Mouse (Mus musculus) adrenal gland, postnatal 36 days (tissue): ENCODE measurements around the gene Cox17. TPM values are rescaled to one million over a fixed set of nuclear protein-coding genes. Genes with fewer than 3 reads are reported as not detected.
"Not testable (repeated sequence)": the region's sequence is repeated elsewhere in the genome, so short reads cannot be mapped to it uniquely, and the experiment has no call there.

Experiments used
- DNase-seq, 2 experiments: peaks; one replicate each; pipeline ENCODE4 v3.0.0; 2021; ENCODE audit warnings: mixed read lengths in 1 of 2
- long read RNA-seq, 2 experiments: library from polyadenylated mRNA; stranded (forward); transcript quantifications; one replicate each; pipeline ENCODE4 v2.0.0; 2021; ENCODE audit warnings: borderline sequencing depth in 2 of 2
- total RNA-seq, 2 experiments: library from RNA; stranded (reverse); gene quantifications; 2 replicates each; pipeline ENCODE4 v1.2.3; 2021

Cox17 gene
- total RNA-seq: 100 to 1,000 TPM; 288 to 296 TPM
- long read RNA-seq, experiment 1, transcript Cox17-204 (2 exons, 2,396 nt): minor isoform, 79 of 493 reads
- long read RNA-seq, experiment 1, transcript Cox17-201 (3 exons, 444 nt): major isoform, 390 of 493 reads
- long read RNA-seq, experiment 1, partial matches to known transcripts: 1 of 493 reads
- long read RNA-seq, experiment 1, other reads (novel, unspliced or antisense): 22 of 493 reads
- long read RNA-seq, experiment 2, transcript Cox17-201 (3 exons, 444 nt): major isoform, 207 of 229 reads
- long read RNA-seq, experiment 2, transcript Cox17-204 (2 exons, 2,396 nt): minor isoform, 15 of 229 reads
- long read RNA-seq, experiment 2, partial matches to known transcripts: 0 of 229 reads
- long read RNA-seq, experiment 2, other reads (novel, unspliced or antisense): 6 of 229 reads

DNA sequence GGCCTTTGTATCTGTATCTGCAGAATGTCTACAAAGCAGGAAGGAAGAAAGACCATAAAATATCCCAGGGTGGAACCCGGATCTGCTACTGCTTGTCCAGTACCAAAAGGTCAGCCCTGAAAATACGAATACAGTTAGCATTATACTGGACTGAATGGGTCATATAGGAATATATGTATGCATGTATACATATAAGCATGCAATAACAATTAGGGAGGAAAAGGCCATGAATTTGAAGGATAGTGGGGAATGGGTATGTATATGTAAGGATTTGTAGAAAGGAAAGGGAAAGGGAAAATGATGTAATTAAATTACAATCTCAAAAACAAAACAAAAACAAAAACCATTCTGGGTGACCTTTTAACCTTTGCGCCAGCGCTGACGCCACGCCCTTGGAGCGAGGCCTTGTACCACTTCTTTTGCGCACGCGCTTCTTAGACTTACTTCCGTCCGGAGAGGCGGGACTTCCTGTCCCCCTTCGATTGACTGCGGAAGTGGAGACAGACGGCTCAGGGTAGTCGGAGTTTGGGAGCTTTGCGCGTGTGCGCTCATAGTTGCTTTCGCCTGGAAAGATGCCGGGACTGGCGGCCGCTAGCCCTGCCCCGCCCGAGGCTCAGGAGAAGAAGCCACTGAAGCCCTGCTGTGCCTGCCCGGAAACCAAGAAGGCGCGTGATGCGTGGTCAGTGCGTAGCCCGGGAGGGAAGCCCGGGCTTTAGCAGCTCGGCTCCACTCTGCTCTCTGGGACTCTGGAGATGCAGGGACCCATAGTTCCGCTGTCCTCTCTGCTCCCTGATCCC lies at the start of gene Cox17, which contains the start of gene Gm21987:
TSS of gene Cox17 (plus strand) at position 463 of the 797 bp plus-strand sequence.
TSS of gene Gm21987 (plus strand) at position 512 of the 797 bp plus-strand sequence.
- peak; percentile 92 to 93 for DNase-seq

- no peak for DNase-seq
These were observed 48.4 kb upstream of the Cox17 start for GRCm38 (mm10) chr16:38298410-38298809.

DNA sequence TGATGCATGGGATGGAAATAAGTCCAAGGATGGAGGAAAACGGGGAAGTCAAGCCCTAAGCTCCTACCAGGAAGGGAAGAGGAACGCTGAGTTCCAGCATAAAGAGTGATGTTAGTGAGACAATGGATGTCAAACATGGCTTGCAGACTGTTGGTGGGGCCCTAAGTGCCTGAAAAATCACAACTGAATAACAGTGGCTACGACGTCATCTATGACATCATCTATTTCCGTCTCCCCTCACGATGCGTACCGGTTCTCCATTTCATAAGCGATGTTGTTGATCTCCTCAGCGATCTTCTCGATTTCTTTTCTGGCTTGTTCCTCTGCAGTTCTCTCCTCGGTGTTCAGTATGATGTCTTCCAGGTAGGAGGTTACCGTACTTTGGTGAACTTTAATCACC lies 44.4 kb upstream of the Cox17 start:
- no peak for DNase-seq

- peak; percentile 64 to 78 for DNase-seq
These were observed 42.2 kb upstream of the Cox17 start for GRCm38 (mm10) chr16:38304460-38305194.

DNA sequence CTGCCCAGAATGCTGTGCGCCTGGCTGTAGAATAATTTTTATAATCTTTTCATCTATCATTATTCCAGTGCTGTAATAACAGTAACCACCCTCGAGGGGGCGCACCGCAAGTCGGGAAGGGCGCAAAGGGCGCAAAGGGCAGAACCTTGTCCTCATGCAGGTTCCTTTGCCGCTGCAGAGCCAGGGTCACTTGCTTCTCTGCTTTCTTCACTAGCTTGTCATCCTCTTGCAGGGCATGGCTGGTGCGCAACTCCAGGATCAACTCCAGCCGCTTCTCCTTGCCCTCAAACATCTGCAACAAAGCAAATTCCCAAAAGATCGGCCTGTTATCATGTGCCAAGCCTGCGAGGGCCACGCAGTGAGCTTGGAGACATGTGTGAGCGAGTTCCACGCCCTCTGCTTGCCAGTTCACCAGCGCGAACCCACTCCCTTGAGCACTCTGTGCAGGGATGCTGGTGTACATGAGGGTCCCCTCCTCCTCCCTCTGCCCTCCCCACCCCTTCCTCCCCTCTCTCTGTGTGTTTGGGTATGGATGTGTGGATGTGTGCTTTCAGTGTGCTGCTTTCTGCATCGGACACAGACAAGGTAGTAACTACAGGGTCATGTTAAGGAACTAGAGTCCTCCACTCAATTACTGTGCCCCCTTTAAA lies 40.1 kb upstream of the Cox17 start:
- peak; percentile 30 to 42 for DNase-seq

DNA sequence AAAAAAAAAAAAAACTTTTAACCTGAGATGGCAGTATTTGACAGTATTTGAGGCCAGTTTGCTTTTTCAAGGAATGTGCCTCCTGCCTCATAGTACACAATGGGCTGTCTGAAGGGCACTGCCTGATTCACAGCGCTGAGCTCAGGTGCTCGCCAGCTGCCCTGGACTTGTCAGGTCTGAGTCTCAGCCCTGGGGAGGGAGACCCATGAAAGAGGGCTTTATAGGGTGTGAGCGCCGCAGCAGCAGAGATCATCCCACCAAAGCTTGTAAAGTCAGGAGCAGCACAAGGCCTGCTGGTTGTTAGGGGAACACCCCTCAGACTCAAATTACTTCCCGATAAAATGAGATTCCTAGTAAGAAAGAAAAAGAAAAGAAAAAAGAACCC lies 39.6 kb upstream of the Cox17 start:
- DNase-seq: no peak

DNA sequence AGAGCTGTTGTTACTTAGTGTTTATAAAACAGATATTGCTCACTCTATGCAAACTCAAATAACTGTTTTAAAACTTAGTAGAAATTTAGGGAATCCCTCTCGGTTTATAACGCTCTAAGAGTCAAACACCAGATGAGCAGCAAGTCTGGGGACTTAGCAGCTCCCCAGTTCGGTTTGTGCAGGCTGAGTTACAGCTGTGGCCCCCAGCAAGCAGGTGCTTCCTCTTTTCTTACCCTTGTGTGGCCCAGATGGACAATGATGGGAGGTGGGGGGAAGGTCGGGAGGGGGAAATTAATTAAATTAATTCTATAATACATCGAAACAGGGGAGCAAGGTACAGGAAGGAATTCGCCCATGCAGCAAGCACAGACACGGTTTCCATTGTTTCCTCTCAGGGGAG lies 39.1 kb upstream of the Cox17 start:
- DNase-seq: no peak

- DNase-seq: no peak
These were observed 38.6 kb upstream of the Cox17 start for GRCm38 (mm10) chr16:38308195-38308594.

DNA sequence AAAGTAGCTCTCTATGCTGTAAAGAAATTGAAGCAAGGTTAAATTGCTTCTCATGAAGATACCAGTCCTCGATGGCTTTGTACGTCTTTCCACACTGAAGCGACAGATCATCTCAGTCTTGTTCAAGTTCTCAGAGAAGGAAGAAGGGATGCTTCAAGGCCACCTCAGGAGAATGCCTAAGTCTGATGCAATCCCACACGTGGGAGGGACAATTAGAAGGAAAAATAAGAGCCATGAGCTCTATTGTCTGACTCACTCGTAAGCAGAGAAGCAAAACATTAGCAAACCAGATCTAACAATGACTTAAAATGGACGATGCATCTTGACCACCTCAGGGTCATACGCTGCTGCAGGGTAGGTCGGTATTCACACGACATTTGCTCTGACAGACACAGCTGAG lies 28.3 kb upstream of the Cox17 start:
- no peak for DNase-seq

DNA sequence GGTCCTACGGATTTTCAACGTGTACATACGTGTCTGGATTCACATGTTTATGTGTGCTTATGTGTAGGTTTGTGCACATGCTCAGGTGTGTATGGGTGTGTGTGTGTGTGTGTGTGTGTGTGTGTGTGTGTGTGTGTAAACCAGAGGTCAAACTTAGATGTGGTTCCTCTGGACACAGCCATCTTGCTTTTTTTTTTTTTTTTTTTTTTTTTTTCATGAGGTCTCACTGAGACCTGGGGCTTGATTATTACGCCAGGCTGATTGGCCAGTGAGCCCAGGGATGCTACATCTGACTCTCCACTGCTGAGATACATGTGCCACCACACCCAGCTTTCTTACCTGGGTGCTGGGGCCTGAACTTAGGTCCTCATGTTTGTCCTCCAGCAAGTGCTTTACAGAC lies 27.7 kb upstream of the Cox17 start:
- DNase-seq: no peak

GRCm38 (mm10) chr16:38321452-38321935 lies 25.3 kb upstream of the Cox17 start:
- peak; percentile 41 to 69 for DNase-seq

- no peak for DNase-seq
These were observed 22.5 kb upstream of the Cox17 start for GRCm38 (mm10) chr16:38324311-38324710.

GRCm38 (mm10) chr16:38326778-38327397 lies 19.9 kb upstream of the Cox17 start:
- DNase-seq: no peak

- no peak for DNase-seq
These were observed 17.5 kb upstream of the Cox17 start for GRCm38 (mm10) chr16:38329340-38329739.

GRCm38 (mm10) chr16:38334431-38334830 lies 12.4 kb upstream of the Cox17 start:
- no peak for DNase-seq

- not testable (repeated sequence) for DNase-seq
These were observed 8.7 kb upstream of the Cox17 start for GRCm38 (mm10) chr16:38338077-38338476.

DNA sequence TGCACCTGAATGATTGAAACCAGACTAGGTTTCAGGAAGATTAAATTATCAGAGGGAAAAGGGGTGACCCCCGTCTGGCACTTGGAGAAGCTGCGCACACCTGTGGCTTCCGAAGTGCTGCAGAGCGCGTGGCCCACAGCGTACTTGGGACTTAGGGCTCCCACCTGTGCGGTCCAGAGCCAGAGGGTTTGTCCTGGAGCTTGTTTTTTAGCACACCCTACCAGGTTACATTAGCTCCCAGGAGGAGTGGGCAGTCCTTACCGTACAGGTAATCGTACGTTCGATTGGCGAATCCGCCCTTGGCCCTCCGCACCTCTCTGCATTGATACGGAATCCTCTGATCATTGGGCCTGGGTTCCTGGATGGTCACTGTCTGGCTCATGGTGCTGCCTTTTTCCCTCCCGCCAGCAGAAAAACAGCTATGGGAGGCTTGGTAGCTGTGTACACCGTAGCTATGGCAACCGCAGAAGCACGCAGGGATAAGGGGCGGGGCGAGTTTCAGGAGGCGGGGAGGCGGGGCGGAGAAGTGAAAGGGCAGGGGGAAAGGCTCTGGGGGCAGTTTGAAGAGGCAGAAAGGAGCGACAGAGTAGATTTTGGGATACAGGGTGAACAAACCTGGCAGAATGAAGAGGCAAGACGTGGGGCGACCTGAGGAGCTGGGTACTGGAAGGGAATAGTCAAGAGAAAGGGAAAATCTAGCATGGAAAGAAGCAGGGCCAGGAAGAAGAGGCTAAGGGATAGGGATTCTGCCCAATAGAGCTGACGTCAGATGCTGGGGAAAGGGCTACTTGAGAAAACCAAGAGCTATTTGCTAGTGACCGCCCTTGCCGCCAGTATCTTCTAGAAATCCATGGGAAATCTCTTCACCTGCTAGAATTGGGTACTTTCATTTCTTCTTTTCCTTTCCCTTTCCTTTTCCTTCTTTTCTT lies 5.1 kb upstream of the Cox17 start, which contains the start of gene Maats1:
TSS of gene Maats1 (minus strand) at position 748 of the 929 bp plus-strand sequence.
- peak; percentile 85 to 88 for DNase-seq

GRCm38 (mm10) chr16:38344941-38345725 lies 1.7 kb upstream of the Cox17 start:
- no peak for DNase-seq

DNA sequence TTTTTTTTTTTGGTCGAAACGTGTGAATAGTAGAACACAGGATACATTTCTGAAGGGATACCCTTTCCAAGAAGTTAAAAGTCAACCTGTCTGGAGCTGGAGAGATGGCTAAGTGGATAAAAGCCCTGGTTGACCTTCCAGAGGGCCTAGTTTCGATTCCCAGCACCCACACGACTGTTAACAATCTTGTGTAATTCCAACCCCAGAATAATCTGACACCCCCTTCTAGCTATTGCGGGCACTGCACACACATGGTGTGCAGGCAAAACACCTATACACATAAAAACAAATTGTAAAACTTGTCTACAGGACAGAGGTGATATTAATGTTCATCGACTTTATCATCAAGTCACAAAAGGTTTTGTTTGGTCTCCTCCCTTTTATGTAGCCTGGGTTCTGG lies 797 bp downstream of the Cox17 start:
- DNase-seq: no peak
